Mouse (Mus musculus): ENCODE measurements around the gene Ccdc125. TPM values are rescaled to one million over a fixed set of nuclear protein-coding genes. Genes with fewer than 3 reads are reported as not detected.

Ccdc125 gene
- polyA plus RNA-seq, 1 experiment from 2014 or later: 2.6 TPM

- WGBS: 51% methylated on average over 9 of the region's 9 CpGs
- Histone ChIP-seq H3K4me2 (peak overlapping the region; percentile 76), H3K9me3 (replicated peaks) (no peaks in the 10 kb centered on the region), H3K9ac (peak overlapping the region; percentile 62; the same call in 1 of the 2 replicates), H3K27me3 (no peaks in the 10 kb centered on the region), H3K4me1 (replicated peaks) (0 out of 2 replicates have a peak, but pooled peaks cover 5% of the 10 kb centered on the region), H3K27ac (peak overlapping the region; percentile 48; the same call in 1 of the 2 replicates), H3K4me3 (peak overlapping the region; percentile 66), H3K36me3 (peaks cover 11% of the 10 kb centered on the region; the same call in 1 of the 2 replicates)
- no peak for ATAC-seq (replicated peaks; ENCODE audit: insufficient number of reproducible peaks, insufficient read depth, low FRiP score, low read depth)
Observed at GRCm38 (mm10) chr13:100670181-100670741, 744 bp downstream of the Ccdc125 start.

GRCm38 (mm10) chr13:100675936-100676635 lies 6.6 kb downstream of the Ccdc125 start:
- H3K9ac ChIP-seq: no peak overlapping the region
- no peak overlapping the region for H3K4me2 ChIP-seq
- H3K9me3 ChIP-seq (replicated peaks): no peaks in the 10 kb centered on the region
- H3K27me3 ChIP-seq: no peaks in the 10 kb centered on the region
- no peak overlapping the region for H3K4me3 ChIP-seq
- no peak overlapping the region for H3K27ac ChIP-seq
- no peaks in the 10 kb centered on the region for H3K4me1 ChIP-seq (replicated peaks)
- no peaks in the 10 kb centered on the region for H3K36me3 ChIP-seq
- no peak for ATAC-seq (replicated peaks; ENCODE audit: insufficient number of reproducible peaks, insufficient read depth, low FRiP score, low read depth)
- WGBS: 81% methylated on average over 15 of the region's 15 CpGs

- no peak for ATAC-seq (replicated peaks; ENCODE audit: insufficient number of reproducible peaks, insufficient read depth, low FRiP score, low read depth)
- Histone ChIP-seq H3K27me3 (no peaks in the 10 kb centered on the region), H3K4me3 (no peak overlapping the region), H3K4me2 (no peak overlapping the region), H3K9ac (no peak overlapping the region), H3K27ac (no peak overlapping the region), H3K36me3 (no peaks in the 10 kb centered on the region), H3K9me3 (replicated peaks) (no peaks in the 10 kb centered on the region), H3K4me1 (replicated peaks) (no peaks in the 10 kb centered on the region)
- WGBS: 84% methylated on average over 8 of the region's 8 CpGs
Observed at GRCm38 (mm10) chr13:100681615-100682014, 12.1 kb downstream of the Ccdc125 start.

- H3K9me3 ChIP-seq (replicated peaks): no peaks in the 10 kb centered on the region
- H3K4me3 ChIP-seq: no peak overlapping the region
- 82% methylated on average over 2 of the region's 2 CpGs for WGBS
- H3K4me2 ChIP-seq: no peak overlapping the region
- no peak overlapping the region for H3K9ac ChIP-seq
- H3K27me3 ChIP-seq: no peaks in the 10 kb centered on the region
- H3K27ac ChIP-seq: no peak overlapping the region
- no peaks in the 10 kb centered on the region for H3K4me1 ChIP-seq (replicated peaks)
- ATAC-seq (replicated peaks; ENCODE audit: insufficient number of reproducible peaks, insufficient read depth, low FRiP score, low read depth): no peak
- H3K36me3 ChIP-seq: no peaks in the 10 kb centered on the region
Observed at GRCm38 (mm10) chr13:100682837-100683236, 13.3 kb downstream of the Ccdc125 start.

GRCm38 (mm10) chr13:100684355-100684754 lies 14.8 kb downstream of the Ccdc125 start:
- Histone ChIP-seq H3K36me3 (no peaks in the 10 kb centered on the region), H3K4me3 (no peak overlapping the region), H3K27ac (no peak overlapping the region), H3K4me1 (replicated peaks) (no peaks in the 10 kb centered on the region), H3K4me2 (no peak overlapping the region), H3K9me3 (replicated peaks) (no peaks in the 10 kb centered on the region), H3K27me3 (no peaks in the 10 kb centered on the region), H3K9ac (no peak overlapping the region)
- no peak for ATAC-seq (replicated peaks; ENCODE audit: insufficient number of reproducible peaks, insufficient read depth, low FRiP score, low read depth)
- WGBS: 68% methylated on average over 2 of the region's 2 CpGs

GRCm38 (mm10) chr13:100687513-100687912 lies 18.0 kb downstream of the Ccdc125 start:
- H3K27ac ChIP-seq: no peak overlapping the region
- H3K9ac ChIP-seq: no peak overlapping the region
- no peak for ATAC-seq (replicated peaks; ENCODE audit: insufficient number of reproducible peaks, insufficient read depth, low FRiP score, low read depth)
- no peaks in the 10 kb centered on the region for H3K4me1 ChIP-seq (replicated peaks)
- H3K27me3 ChIP-seq: no peaks in the 10 kb centered on the region
- 66% methylated on average over 7 of the region's 7 CpGs for WGBS
- H3K4me3 ChIP-seq: no peak overlapping the region
- H3K4me2 ChIP-seq: no peak overlapping the region
- no peaks in the 10 kb centered on the region for H3K36me3 ChIP-seq
- H3K9me3 ChIP-seq (replicated peaks): no peaks in the 10 kb centered on the region

GRCm38 (mm10) chr13:100697541-100697940 lies 28.0 kb downstream of the Ccdc125 start:
- Histone ChIP-seq H3K4me1 (replicated peaks) (no peaks in the 10 kb centered on the region), H3K4me3 (no peak overlapping the region), H3K27me3 (no peaks in the 10 kb centered on the region), H3K36me3 (peaks cover 63% of the 10 kb centered on the region), H3K9ac (no peak overlapping the region), H3K4me2 (no peak overlapping the region), H3K9me3 (replicated peaks) (no peaks in the 10 kb centered on the region), H3K27ac (no peak overlapping the region)
- no peak for ATAC-seq (replicated peaks; ENCODE audit: insufficient number of reproducible peaks, insufficient read depth, low FRiP score, low read depth)
- 85% methylated on average over 3 of the region's 3 CpGs for WGBS

GRCm38 (mm10) chr13:100698866-100699265 lies 29.3 kb downstream of the Ccdc125 start:
- H3K27ac ChIP-seq: no peak overlapping the region
- H3K9ac ChIP-seq: no peak overlapping the region
- H3K27me3 ChIP-seq: no peaks in the 10 kb centered on the region
- no peaks in the 10 kb centered on the region for H3K4me1 ChIP-seq (replicated peaks)
- 90% methylated on average over 10 of the region's 10 CpGs for WGBS
- H3K9me3 ChIP-seq (replicated peaks): no peaks in the 10 kb centered on the region
- no peak overlapping the region for H3K4me3 ChIP-seq
- no peak for ATAC-seq (replicated peaks; ENCODE audit: insufficient number of reproducible peaks, insufficient read depth, low FRiP score, low read depth)
- no peak overlapping the region for H3K4me2 ChIP-seq
- peaks cover 76% of the 10 kb centered on the region for H3K36me3 ChIP-seq

GRCm38 (mm10) chr13:100703468-100703867 lies 34.0 kb downstream of the Ccdc125 start:
- WGBS: 95% methylated on average over 2 of the region's 2 CpGs
- H3K9me3 ChIP-seq (replicated peaks): no peaks in the 10 kb centered on the region
- H3K27me3 ChIP-seq: no peaks in the 10 kb centered on the region
- no peak overlapping the region for H3K4me3 ChIP-seq
- H3K36me3 ChIP-seq: peaks cover 94% of the 10 kb centered on the region
- H3K9ac ChIP-seq: no peak overlapping the region
- H3K27ac ChIP-seq: no peak overlapping the region
- no peak overlapping the region for H3K4me2 ChIP-seq
- no peaks in the 10 kb centered on the region for H3K4me1 ChIP-seq (replicated peaks)
- ATAC-seq (replicated peaks; ENCODE audit: insufficient number of reproducible peaks, insufficient read depth, low FRiP score, low read depth): no peak

GRCm38 (mm10) chr13:100706206-100706605 lies 36.7 kb downstream of the Ccdc125 start:
- H3K9ac ChIP-seq: no peak overlapping the region
- no peaks in the 10 kb centered on the region for H3K27me3 ChIP-seq
- H3K36me3 ChIP-seq: peaks cover 92% of the 10 kb centered on the region
- ATAC-seq (replicated peaks; ENCODE audit: insufficient number of reproducible peaks, insufficient read depth, low FRiP score, low read depth): no peak
- H3K4me3 ChIP-seq: no peak overlapping the region
- H3K4me1 ChIP-seq (replicated peaks): no peaks in the 10 kb centered on the region
- no peak overlapping the region for H3K4me2 ChIP-seq
- 94% methylated on average over 7 of the region's 7 CpGs for WGBS
- no peaks in the 10 kb centered on the region for H3K9me3 ChIP-seq (replicated peaks)
- no peak overlapping the region for H3K27ac ChIP-seq

- Histone ChIP-seq H3K36me3 (peaks cover 82% of the 10 kb centered on the region), H3K9ac (no peak overlapping the region), H3K4me2 (no peak overlapping the region), H3K27ac (no peak overlapping the region), H3K27me3 (no peaks in the 10 kb centered on the region), H3K4me1 (replicated peaks) (no peaks in the 10 kb centered on the region), H3K4me3 (no peak overlapping the region), H3K9me3 (replicated peaks) (no peaks in the 10 kb centered on the region)
- WGBS: 80% methylated on average over 6 of the region's 6 CpGs
- no peak for ATAC-seq (replicated peaks; ENCODE audit: insufficient number of reproducible peaks, insufficient read depth, low FRiP score, low read depth)
Observed at GRCm38 (mm10) chr13:100715467-100715866, 46.0 kb downstream of the Ccdc125 start.

- peaks cover 15% of the 10 kb centered on the region for H3K4me1 ChIP-seq (replicated peaks)
- WGBS: 82% methylated on average over 5 of the region's 5 CpGs
- H3K4me2 ChIP-seq: no peak overlapping the region
- H3K4me3 ChIP-seq: no peak overlapping the region
- no peak overlapping the region for H3K27ac ChIP-seq
- no peaks in the 10 kb centered on the region for H3K9me3 ChIP-seq (replicated peaks)
- H3K36me3 ChIP-seq: peaks cover 52% of the 10 kb centered on the region
- H3K9ac ChIP-seq: no peak overlapping the region
- H3K27me3 ChIP-seq: no peaks in the 10 kb centered on the region
- ATAC-seq (replicated peaks; ENCODE audit: insufficient number of reproducible peaks, insufficient read depth, low FRiP score, low read depth): no peak
Observed at GRCm38 (mm10) chr13:100721656-100722055, 52.1 kb downstream of the Ccdc125 start.

All from heart, embryonic 15.5 days (tissue).